Mouse (Mus musculus): ENCODE measurements around the gene H2-Oa.

The H2-Oa gene

DNA sequence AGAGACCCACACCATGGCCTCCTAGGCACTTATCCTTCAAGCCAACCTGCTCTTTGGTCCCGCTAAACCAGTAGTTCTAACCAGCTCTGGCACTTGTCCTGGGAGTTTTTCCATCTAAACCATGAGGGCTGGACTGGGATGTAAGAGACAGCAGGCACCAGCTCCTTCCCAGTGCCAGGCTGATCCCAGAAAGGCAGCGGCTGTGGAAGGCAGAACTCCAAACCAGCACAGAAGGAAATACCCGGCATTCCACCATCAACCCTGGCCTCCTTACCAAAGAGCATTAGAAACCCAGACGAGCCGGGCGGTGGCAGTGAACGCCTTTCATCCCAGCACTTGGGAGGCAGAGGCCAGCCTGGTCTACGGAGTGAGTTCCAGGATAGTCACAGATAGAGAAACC is 18.2 kb downstream of the H2-Oa start:
- POLR2A ChIA-PET: interaction anchor here (0.7 to 21.3 kb wide), 27 partner anchors 4 to 157 kb away, joined by 3 to 604 read pairs (median 7); partner anchors contain the start of genes H2-DMa (in 4 of the 4), Rxrb (in 3 of the 4), Slc39a7 (in 3 of the 4) and Brd2 (in 2 of the 4)
- CTCF ChIA-PET: interaction anchor here in 3 of 4 experiments (0.6 to 3.6 kb wide), 11 partner anchors 8 to 278 kb away, joined by 3 to 18 read pairs (median 4); partner anchors contain the start of gene H2-DMa (in 1 of the 3)

GRCm38 (mm10) chr17:34114114-34114513 is 22.0 kb downstream of the H2-Oa start:
- POLR2A ChIA-PET: interaction anchor here in 3 of 4 experiments (1.1 to 21.3 kb wide), 16 partner anchors 8 to 159 kb away, joined by 3 to 604 read pairs (median 62); partner anchors contain the start of genes Brd2 (in 2 of the 3), H2-Oa (in 2 of the 3), Rxrb (in 2 of the 3) and Slc39a7 (in 2 of the 3)
- CTCF ChIA-PET: interaction anchor here in 2 of 4 experiments (1.8 to 2.1 kb wide), 2 partner anchors 13 to 21 kb away, joined by 4 to 9 read pairs; no protein-coding TSS in a partner anchor

- CTCF ChIA-PET: interaction anchor here in 2 of 4 experiments (0.7 to 5.9 kb wide), 5 partner anchors 8 to 18 kb away, joined by 3 to 42 read pairs (median 7); no protein-coding TSS in a partner anchor
- POLR2A ChIA-PET: interaction anchor here (0.5 to 21.3 kb wide), 40 partner anchors 8 to 768 kb away, joined by 3 to 604 read pairs (median 6); partner anchors contain the start of genes H2-Oa (in 3 of the 4), Rxrb (in 3 of the 4), Slc39a7 (in 3 of the 4) and Brd2 (in 2 of the 4)
Measured at GRCm38 (mm10) chr17:34116736-34117370, 24.7 kb downstream of the H2-Oa start.

DNA sequence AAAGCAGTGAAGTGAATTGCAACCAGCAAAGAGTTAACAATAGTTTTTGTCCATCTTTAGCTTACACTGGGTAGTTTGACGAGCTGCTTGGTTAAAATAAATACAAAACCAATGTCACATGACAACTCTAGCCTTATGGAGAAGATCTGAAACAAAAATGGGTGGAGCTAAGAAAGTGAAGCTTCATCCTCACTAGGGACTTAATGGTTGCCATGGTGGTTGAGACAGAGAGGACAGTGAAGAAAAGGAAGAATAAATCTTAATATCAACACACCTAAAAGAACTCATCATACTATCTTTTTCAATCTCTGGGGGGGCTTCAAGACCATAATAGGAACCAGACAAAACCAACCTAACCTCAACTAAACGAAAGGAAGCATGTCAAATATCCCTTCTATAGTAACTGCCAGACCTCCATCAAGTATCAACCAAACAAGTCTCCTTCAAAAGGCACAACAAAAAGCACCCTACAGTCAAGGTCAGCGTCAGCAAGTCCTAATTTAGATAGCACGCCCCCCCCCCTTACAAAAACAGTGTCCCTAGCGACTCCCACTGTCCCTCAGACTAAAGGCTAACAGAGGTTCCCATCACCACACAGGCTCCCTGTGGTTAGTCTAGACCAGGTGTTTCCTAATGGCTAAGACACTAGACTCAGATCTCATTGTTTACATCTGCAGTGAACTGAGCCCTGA is 25.4 kb downstream of the H2-Oa start:
- ChIA-PET POLR2A (interaction anchor here (0.5 to 21.3 kb wide), 50 partner anchors 9 to 993 kb away, joined by 3 to 604 read pairs (median 8); partner anchors contain the start of genes H2-Oa (in 3 of the 4), Brd2 (in 2 of the 4), Psmb9 (in 2 of the 4) and Rps18 (in 2 of the 4)), CTCF (interaction anchor here in 2 of 4 experiments (0.7 to 5.9 kb wide), 5 partner anchors 9 to 18 kb away, joined by 3 to 42 read pairs (median 5); no protein-coding TSS in a partner anchor)

DNA sequence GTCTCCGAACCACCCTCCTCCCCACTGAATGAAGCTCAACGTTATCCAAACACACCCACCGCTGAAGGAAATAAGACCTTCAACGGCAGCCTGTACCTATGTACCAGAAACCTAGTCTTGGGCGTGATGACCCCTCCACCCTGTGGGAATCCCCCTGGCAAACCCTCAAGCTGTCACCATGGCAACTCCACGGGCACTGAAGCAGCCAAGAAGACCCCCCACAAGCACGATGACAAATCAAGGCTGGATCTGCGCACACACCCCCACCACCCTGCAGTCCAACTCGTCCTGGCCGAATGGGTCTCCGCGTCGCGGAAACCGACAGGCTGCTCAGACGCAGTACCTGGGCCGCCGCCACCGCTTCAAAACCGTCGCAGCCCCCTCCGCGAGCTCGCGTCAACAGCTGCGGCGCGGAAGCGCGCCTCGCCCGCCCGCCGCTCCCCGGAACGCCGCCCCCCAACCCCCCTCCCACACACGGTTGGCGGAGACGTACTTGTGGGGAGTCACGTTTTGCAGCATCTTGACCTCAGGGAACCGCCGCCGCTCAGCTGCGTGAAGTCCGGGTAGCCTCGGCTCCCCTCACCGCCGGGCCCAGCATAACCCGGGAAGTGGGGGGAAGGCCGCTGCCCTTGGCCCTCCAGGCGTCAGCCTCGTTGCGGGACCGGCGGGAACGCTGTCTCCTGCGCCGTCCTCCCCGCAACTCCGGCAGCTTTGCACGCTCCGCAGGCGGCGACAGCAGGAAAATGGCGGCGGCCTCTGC is 26.2 kb downstream of the H2-Oa start:
- ChIA-PET POLR2A (interaction anchor here (0.6 to 21.3 kb wide), 97 partner anchors 9 to 993 kb away, joined by 3 to 604 read pairs (median 7); partner anchors contain the start of genes Rxrb (in 4 of the 4), Slc39a7 (in 4 of the 4), B3galt4 (in 3 of the 4) and H2-Oa (in 3 of the 4)), CTCF (interaction anchor here in 3 of 4 experiments (0.5 to 5.9 kb wide), 9 partner anchors 8 to 856 kb away, joined by 3 to 42 read pairs (median 5); no protein-coding TSS in a partner anchor)

DNA sequence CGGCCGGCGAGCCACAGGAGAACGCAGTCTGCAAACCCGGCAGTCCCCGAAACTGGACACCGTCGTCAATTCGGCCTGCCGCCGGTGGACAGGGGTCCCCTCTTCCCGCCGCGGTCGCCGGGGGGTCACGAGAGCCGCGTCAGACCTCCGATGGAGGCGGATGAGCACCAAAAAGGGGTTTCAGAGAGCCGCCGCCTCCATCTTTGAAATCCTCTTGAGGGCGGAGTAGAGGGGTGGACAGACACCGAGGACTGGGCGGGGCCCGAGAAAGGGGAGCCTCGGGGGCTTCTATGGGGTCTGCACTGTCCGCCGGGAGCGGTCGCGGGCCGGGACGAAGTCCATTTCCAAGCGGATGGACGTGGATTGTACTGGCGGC is 26.7 kb downstream of the H2-Oa start:
- POLR2A ChIA-PET: interaction anchor here (0.6 to 21.3 kb wide), 155 partner anchors 8 to 1389 kb away, joined by 3 to 604 read pairs (median 5); partner anchors contain the start of genes Rxrb (in 4 of the 4), Slc39a7 (in 4 of the 4), Agpat1 (in 3 of the 4) and B3galt4 (in 3 of the 4)
- CTCF ChIA-PET: interaction anchor here in 3 of 4 experiments (0.7 to 5.9 kb wide), 7 partner anchors 9 to 206 kb away, joined by 3 to 42 read pairs (median 6); no protein-coding TSS in a partner anchor

DNA sequence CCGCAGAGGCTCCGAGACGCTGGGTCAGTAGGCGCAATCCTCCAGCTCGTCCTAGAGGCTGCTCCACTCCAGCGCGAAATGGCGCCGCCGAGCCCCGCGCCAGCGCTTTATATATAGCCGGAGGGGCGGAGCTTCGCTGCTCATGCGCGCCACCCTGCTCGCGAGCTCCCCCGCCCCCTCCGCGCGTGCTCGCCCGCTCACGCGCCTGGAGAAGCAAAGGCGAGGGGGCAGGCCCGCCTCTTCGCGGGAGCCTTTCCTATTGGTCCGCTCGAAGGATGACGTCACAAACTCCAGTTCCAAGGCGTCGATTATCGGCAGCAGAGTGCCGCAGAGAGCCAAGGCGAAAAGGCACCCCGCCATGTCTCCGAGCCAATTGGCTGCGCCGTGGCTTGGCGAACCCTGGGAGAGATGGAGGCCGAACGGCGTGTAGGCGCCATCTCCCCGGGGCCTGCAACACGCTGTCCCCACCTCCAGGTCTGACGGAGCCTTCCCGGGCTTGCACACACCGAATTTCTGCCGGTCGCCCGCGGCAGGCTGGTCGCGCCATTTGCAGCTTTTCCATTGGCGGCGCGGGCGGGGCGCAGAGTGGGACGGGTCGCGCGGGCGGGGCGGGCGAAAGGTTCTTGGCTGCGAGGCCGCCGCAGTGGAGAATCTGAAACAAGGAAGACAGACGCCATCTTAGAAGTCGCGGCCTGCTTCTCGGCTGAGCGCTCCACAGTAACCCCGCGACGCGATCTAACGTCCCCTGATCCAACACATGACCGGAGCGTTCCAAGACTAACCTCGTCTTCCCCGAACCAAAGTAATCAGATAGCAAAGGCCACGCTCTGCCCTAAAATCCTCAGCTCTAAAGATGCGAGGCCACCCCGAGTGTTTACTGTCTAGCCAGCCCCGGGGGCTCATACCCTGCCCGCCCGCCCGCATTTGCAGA is 27.4 kb downstream of the H2-Oa start, which contains the start of gene H2-DMa:
H2-DMa (plus strand) TSS at position 293 of the 931 bp plus-strand sequence.
- CTCF ChIA-PET: interaction anchor here in 3 of 4 experiments (0.7 to 5.9 kb wide), 7 partner anchors 9 to 207 kb away, joined by 3 to 42 read pairs (median 6); no protein-coding TSS in a partner anchor
- POLR2A ChIA-PET: interaction anchor here (0.5 to 21.3 kb wide), 180 partner anchors 8 to 1706 kb away, joined by 3 to 604 read pairs (median 4); partner anchors contain the start of genes Rps18 (in 4 of the 4), Rxrb (in 4 of the 4), Slc39a7 (in 4 of the 4) and Vps52 (in 4 of the 4)

DNA sequence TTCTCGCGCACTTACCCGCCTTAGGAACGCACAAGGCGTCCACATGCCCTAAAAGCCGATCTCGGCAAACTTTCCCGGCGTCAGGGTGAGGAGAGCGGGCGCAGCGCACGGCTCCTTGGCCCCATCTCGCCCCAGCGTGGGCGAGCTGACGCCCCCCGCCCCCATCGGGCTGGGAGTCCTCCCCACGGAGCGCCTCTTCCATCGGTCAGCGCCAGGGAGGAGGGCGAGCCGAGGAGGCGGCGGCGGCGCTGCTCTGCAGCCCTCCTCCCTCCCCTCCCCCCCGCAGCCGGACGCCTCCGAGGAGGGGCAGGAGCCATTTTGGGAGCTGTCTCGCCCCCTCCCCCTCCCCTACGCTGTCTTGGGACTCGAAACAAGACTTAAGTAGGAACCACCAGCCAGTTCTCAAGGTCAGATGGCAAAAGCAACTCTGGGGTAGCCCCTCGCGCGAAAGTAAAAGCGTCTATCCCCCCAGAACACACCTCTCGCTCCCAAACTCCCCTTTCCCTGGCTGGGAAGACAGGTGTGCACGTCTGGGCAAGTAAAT is 28.1 kb downstream of the H2-Oa start:
- POLR2A ChIA-PET: interaction anchor here (0.5 to 21.3 kb wide), 83 partner anchors 7 to 1706 kb away, joined by 3 to 604 read pairs (median 5); partner anchors contain the start of genes Rps18 (in 4 of the 4), Vps52 (in 4 of the 4), H2-Ke6 (in 3 of the 4) and H2-Oa (in 3 of the 4)
- CTCF ChIA-PET: interaction anchor here in 2 of 4 experiments (0.6 to 5.9 kb wide), 3 partner anchors 15 to 1248 kb away, joined by 4 to 42 read pairs (median 11); no protein-coding TSS in a partner anchor

- ChIA-PET CTCF (interaction anchor here in 2 of 4 experiments (0.6 to 5.9 kb wide), 3 partner anchors 14 to 1249 kb away, joined by 4 to 42 read pairs (median 11); no protein-coding TSS in a partner anchor), POLR2A (interaction anchor here (0.5 to 21.3 kb wide), 56 partner anchors 7 to 830 kb away, joined by 3 to 604 read pairs (median 6); partner anchors contain the start of genes H2-Ke6 (in 3 of the 4), H2-Oa (in 3 of the 4), Rps18 (in 3 of the 4) and Rxrb (in 3 of the 4))
Measured at GRCm38 (mm10) chr17:34120814-34121171, 28.7 kb downstream of the H2-Oa start.

DNA sequence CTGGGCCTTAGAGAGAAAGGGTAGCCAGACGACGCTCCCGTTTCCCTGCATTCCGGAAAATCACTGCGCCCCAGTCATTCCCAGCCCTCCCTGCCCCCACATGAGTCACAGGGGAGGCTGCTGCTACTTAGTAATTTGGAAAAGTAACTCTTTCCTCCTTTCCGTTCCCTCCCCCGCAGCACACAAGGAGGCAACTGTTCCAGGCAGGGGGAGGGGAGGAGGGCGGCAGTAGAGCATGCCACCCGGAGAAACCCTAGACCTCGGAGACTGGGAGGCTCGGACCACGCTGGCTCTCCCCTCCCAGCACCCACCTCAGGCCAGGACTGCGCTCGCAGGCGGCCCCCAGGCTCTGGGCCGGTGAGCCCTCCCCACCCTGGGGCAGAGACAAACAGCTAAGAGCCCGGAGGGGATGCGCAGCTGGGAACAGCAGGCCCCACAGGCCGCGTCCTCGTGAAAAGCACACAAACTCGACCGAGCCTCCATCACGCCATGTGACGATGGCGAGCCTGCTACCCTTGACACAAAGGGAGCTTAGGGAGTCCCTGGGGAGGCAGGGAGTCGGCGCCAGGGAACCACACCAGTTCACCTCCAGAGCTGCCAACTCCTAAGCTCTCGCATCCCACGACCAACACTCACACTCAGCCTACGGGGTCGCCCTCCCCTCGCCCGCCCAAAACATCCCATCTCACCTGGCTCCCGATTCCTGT is 29.2 kb downstream of the H2-Oa start:
- CTCF ChIA-PET: interaction anchor here in 3 of 4 experiments (0.7 to 1.0 kb wide), 6 partner anchors 14 to 826 kb away, joined by 3 to 6 read pairs (median 4); no protein-coding TSS in a partner anchor

DNA sequence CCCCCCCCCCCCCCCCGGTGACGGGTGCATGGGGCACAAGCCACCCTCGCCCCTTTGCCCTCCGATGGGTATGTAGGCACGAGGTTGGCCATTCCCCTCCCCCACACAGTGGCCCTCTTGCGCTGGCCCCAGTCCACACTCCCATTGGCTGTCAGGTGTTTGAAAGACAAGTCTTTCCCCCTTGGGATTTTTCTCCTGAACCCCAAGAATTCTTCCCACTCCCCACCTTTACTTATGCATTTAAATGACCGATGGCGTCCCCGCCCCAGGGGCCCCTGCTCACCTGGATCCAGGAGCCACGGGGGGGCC is 29.7 kb downstream of the H2-Oa start:
- CTCF ChIA-PET: interaction anchor here in 2 of 4 experiments (0.7 to 1.0 kb wide), 5 partner anchors 13 to 770 kb away, joined by 3 to 6 read pairs (median 4); no protein-coding TSS in a partner anchor
- POLR2A ChIA-PET: interaction anchor here in 3 of 4 experiments (0.6 to 21.3 kb wide), 54 partner anchors 5 to 1794 kb away, joined by 3 to 604 read pairs (median 4); partner anchors contain the start of genes Agpat1 (in 3 of the 3), H2-Oa (in 3 of the 3), Rxrb (in 3 of the 3) and Slc39a7 (in 3 of the 3)

More for the DNA sequence above, 29.2 kb downstream of the H2-Oa start:
- POLR2A ChIA-PET: interaction anchor here in 3 of 4 experiments (0.6 to 21.3 kb wide), 60 partner anchors 6 to 1794 kb away, joined by 3 to 604 read pairs (median 4); partner anchors contain the start of genes Agpat1 (in 3 of the 3), H2-Oa (in 3 of the 3), Rxrb (in 3 of the 3) and Slc39a7 (in 3 of the 3)

DNA sequence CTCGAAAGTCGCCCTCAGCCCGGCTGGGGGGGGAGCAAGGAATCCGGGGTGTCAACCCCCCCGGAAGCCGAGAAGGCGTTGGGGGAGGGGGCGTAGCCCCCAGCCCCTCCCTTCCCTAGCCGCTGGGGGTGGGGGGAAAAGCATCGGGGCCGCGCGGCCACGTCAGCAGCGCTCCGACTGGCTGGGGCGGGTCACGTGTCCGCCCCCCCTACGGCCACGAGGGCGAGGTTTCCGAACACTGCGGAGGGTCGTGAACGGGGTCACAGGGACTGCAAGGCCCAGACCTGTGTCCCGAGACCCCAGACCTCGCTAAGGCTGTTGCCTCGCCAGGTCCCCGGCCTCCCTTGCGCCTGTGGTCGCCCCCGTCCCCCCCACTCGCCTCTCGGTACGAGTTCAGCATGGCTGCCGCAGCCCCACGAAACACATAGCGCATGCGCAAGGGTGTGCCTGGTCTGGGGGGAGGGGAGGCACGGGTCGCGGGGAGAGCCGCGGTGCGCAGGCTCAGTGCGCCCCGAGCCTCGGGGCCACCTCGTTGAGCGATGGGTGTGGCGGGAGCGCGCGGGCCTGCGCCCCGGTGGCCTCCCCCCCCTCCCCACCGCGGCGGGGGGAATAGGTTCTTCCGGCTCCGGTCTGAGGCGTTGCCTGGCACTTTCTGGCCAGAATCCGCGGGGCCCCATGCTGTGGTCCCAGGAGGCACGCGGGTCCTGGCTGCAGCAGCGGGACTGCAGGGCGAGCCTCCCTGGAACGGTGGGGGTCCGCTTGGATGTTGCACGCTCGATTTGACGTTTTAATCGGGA is 30.2 kb downstream of the H2-Oa start, which contains the start of gene Brd2:
Brd2 (minus strand) TSS at position 447 of the 797 bp plus-strand sequence.
- ChIA-PET POLR2A (interaction anchor here in 3 of 4 experiments (0.6 to 21.3 kb wide), 48 partner anchors 5 to 830 kb away, joined by 3 to 604 read pairs (median 4); partner anchors contain the start of genes H2-Oa (in 3 of the 3), Agpat1 (in 2 of the 3), H2-DMa (in 2 of the 3) and Rps18 (in 2 of the 3)), CTCF (interaction anchor here in 2 of 4 experiments (0.6 to 1.3 kb wide), 4 partner anchors 13 to 56 kb away, joined by 3 to 7 read pairs (median 6); no protein-coding TSS in a partner anchor)

- POLR2A ChIA-PET: interaction anchor here in 3 of 4 experiments (0.6 to 10.2 kb wide), 10 partner anchors 8 to 829 kb away, joined by 3 to 230 read pairs (median 4); partner anchors contain the start of genes H2-DMa (in 2 of the 3), Rps18 (in 1 of the 3), Rxrb (in 1 of the 3) and Slc39a7 (in 1 of the 3)
- CTCF ChIA-PET: interaction anchor here in 2 of 4 experiments (0.6 to 1.6 kb wide), 4 partner anchors 12 to 55 kb away, joined by 3 to 7 read pairs (median 4); no protein-coding TSS in a partner anchor
Measured at GRCm38 (mm10) chr17:34123111-34123510, 31.0 kb downstream of the H2-Oa start.

All from embryonic stem cell, embryonic (primary cell).